In the genomic region with DNA sequence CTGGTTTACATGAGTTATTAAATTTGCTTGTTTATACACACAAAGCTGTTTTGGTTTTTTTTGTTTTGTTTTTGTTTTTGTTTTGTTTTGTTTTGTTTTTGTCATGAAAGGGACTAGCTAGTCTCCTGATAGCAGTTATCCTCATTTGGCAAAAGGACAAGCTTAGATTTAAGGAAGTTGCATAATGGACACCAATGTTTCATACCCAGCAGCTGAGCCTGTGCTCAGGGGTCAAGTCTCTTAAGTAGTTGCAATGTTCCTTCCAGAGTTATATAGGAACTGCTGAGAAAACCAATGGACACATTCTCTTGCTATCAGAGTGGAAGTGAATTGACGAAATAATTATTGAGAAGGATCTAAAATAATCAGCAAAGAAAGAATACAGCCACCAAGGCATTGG, we compare ENCODE assay signal across 20 mouse cellular contexts.
"Had no signal": no experiment of that assay in that cellular context is flagged by ENCODE, and none has a peak within 500 bp of the region (broad histone marks: within the 10 kb centered on the region; RNA-seq: fewer than 3 reads in every experiment).

No protein-coding gene starts in this region.

- H3K27me3 ChIP-seq: liver, embryonic 13.5 days; liver, embryonic 15.5 days; megakaryocyte, embryonic 14.5 days; midbrain, embryonic 12.5 days; neural tube, embryonic 12.5 days; stomach, embryonic 15.5 days had no signal

- H3K27ac ChIP-seq: liver, embryonic 13.5 days; liver, embryonic 15.5 days; macrophage; midbrain, embryonic 10.5 days; midbrain, embryonic 12.5 days; neural tube, embryonic 12.5 days; stomach, embryonic 15.5 days; stomach, postnatal 0 days had no signal

- H3K36me3 ChIP-seq: liver, embryonic 13.5 days; liver, embryonic 15.5 days; midbrain, embryonic 10.5 days; midbrain, embryonic 12.5 days; neural tube, embryonic 12.5 days; stomach, embryonic 15.5 days had no signal

- H3K9ac ChIP-seq: liver, embryonic 13.5 days; liver, embryonic 15.5 days; liver, postnatal 0 days; lung, embryonic 14.5 days; midbrain, embryonic 12.5 days; neural tube, embryonic 12.5 days; stomach, embryonic 15.5 days had no signal

- H3K9me3 ChIP-seq: liver, embryonic 13.5 days; liver, embryonic 15.5 days; megakaryocyte, embryonic 14.5 days; midbrain, embryonic 10.5 days; midbrain, embryonic 12.5 days; neural tube, embryonic 12.5 days; stomach, embryonic 15.5 days had no signal

- H3K4me3 ChIP-seq: liver, embryonic 13.5 days; liver, embryonic 15.5 days; megakaryocyte, embryonic 14.5 days; midbrain, embryonic 10.5 days; midbrain, embryonic 12.5 days; myocyte; neural tube, embryonic 12.5 days; stomach, embryonic 15.5 days had no signal

- ATAC-seq: liver, postnatal 0 days; midbrain, embryonic 16.5 days had no signal

- H3K4me1 ChIP-seq: liver, embryonic 13.5 days; midbrain, embryonic 10.5 days; midbrain, embryonic 12.5 days; neural tube, embryonic 12.5 days; stomach, embryonic 15.5 days had no signal

- DNase-seq: liver, embryonic 13.5 days; liver, postnatal 0 days; lung, embryonic 14.5 days; lung, postnatal 14 days; midbrain, embryonic 14.5 days; right cerebral cortex, postnatal 14 days; thymus, adult 2 months; thymus, postnatal 25 days; thymus, postnatal 4 days had no signal

- H3K4me2 ChIP-seq: liver, embryonic 11.5 days; liver, embryonic 13.5 days; liver, embryonic 15.5 days; lung, embryonic 14.5 days; midbrain, embryonic 12.5 days; neural tube, embryonic 12.5 days; stomach, embryonic 15.5 days had no signal
